Mouse (Mus musculus): ENCODE data around the gene Ago3.

- TF ChIP-seq CTCF (IDR thresholded peaks at IDR 0.05; ENCODE audit: low read depth, low read length) (no peak), POLR2A (IDR thresholded peaks at IDR 0.05; ENCODE audit: borderline replicate concordance, low read depth, low read length) (no peak)
These were observed 4.7 kb upstream of the Ago3 start for GRCm38 (mm10) chr4:126434094-126434493.

Measured in bone marrow macrophage, adult 2 months (primary cell).